Mouse (Mus musculus): ENCODE measurements around the gene Jmjd1c. TPM values are rescaled to one million over a fixed set of nuclear protein-coding genes. Genes with fewer than 3 reads are reported as not detected.
A peak's percentile ranks its signal among the peaks of the same experiment; 100 is the strongest.

Gene Jmjd1c
- polyA plus RNA-seq, 1 experiment = 6.2 TPM

- Histone ChIP-seq H3ac (ENCODE audit: control insufficient read depth, insufficient read length, low read depth) (no peak overlapping the region), H3K79me2 (ENCODE audit: control insufficient read depth, insufficient read depth) (peaks cover 100% of the 10 kb centered on the region), H3K4me3 (ENCODE audit: insufficient read depth, poor library complexity, severe bottlenecking) (no peak overlapping the region), H3K27me3 (ENCODE audit: control insufficient read depth, insufficient read depth, insufficient read length) (no peaks in the 10 kb centered on the region), H3K36me3 (ENCODE audit: control insufficient read depth, insufficient read depth) (no peaks in the 10 kb centered on the region), H3K79me3 (ENCODE audit: low read depth) (peaks cover 72% of the 10 kb centered on the region)
- TF ChIP-seq MAX (IDR thresholded peaks at IDR 0.05) = no peak
- TF ChIP-seq CEBPB (IDR thresholded peaks at IDR 0.05; ENCODE audit: low read depth) = no peak
- no peak for TF ChIP-seq USF1 (IDR thresholded peaks at IDR 0.05; ENCODE audit: low read depth)
- TF ChIP-seq CTCF (IDR thresholded peaks at IDR 0.05; ENCODE audit: control insufficient read depth, insufficient read depth, insufficient read length) = no peak
- TF ChIP-seq MYOD1 (IDR thresholded peaks at IDR 0.05; ENCODE audit: control insufficient read depth, insufficient read length, low read depth) = no peak
- no peak for TF ChIP-seq FOSL1 (IDR thresholded peaks at IDR 0.05; ENCODE audit: insufficient read depth, low read length, poor library complexity, severe bottlenecking)
- no peak for TF ChIP-seq MYOG (IDR thresholded peaks at IDR 0.05; ENCODE audit: control insufficient read depth, extremely low read depth, insufficient read length)
Observed at GRCm38 (mm10) chr10:67120180-67120579, 24.3 kb downstream of the Jmjd1c start.

GRCm38 (mm10) chr10:67120640-67121039, 24.7 kb downstream of the Jmjd1c start:
- TF ChIP-seq MYOD1 (IDR thresholded peaks at IDR 0.05; ENCODE audit: control insufficient read depth, insufficient read length, low read depth) = no peak
- no peak for TF ChIP-seq MAX (IDR thresholded peaks at IDR 0.05)
- TF ChIP-seq USF1 (IDR thresholded peaks at IDR 0.05; ENCODE audit: low read depth) = no peak
- TF ChIP-seq FOSL1 (IDR thresholded peaks at IDR 0.05; ENCODE audit: insufficient read depth, low read length, poor library complexity, severe bottlenecking) = no peak
- TF ChIP-seq CEBPB (IDR thresholded peaks at IDR 0.05; ENCODE audit: low read depth) = no peak
- Histone ChIP-seq H3K4me3 (ENCODE audit: insufficient read depth, poor library complexity, severe bottlenecking) (no peak overlapping the region), H3K27me3 (ENCODE audit: control insufficient read depth, insufficient read depth, insufficient read length) (no peaks in the 10 kb centered on the region), H3K36me3 (ENCODE audit: control insufficient read depth, insufficient read depth) (no peaks in the 10 kb centered on the region), H3K79me2 (ENCODE audit: control insufficient read depth, insufficient read depth) (peaks cover 100% of the 10 kb centered on the region), H3K79me3 (ENCODE audit: low read depth) (peaks cover 71% of the 10 kb centered on the region), H3ac (ENCODE audit: control insufficient read depth, insufficient read length, low read depth) (no peak overlapping the region)

- no peak overlapping the region for H3K4me3 ChIP-seq (ENCODE audit: insufficient read depth, poor library complexity, severe bottlenecking)
- no peaks in the 10 kb centered on the region for H3K27me3 ChIP-seq (ENCODE audit: control insufficient read depth, insufficient read depth, insufficient read length)
- TF ChIP-seq USF1 (IDR thresholded peaks at IDR 0.05; ENCODE audit: low read depth) (no peak), CTCF (IDR thresholded peaks at IDR 0.05; ENCODE audit: control insufficient read depth, insufficient read depth, insufficient read length) (no peak), FOSL1 (IDR thresholded peaks at IDR 0.05; ENCODE audit: insufficient read depth, low read length, poor library complexity, severe bottlenecking) (no peak), MYOG (IDR thresholded peaks at IDR 0.05; ENCODE audit: control insufficient read depth, extremely low read depth, insufficient read length) (no peak), MYOD1 (IDR thresholded peaks at IDR 0.05; ENCODE audit: control insufficient read depth, insufficient read length, low read depth) (no peak), MAX (IDR thresholded peaks at IDR 0.05) (no peak), CEBPB (IDR thresholded peaks at IDR 0.05; ENCODE audit: low read depth) (no peak)
- no peak overlapping the region for H3ac ChIP-seq (ENCODE audit: control insufficient read depth, insufficient read length, low read depth)
- no peaks in the 10 kb centered on the region for H3K36me3 ChIP-seq (ENCODE audit: control insufficient read depth, insufficient read depth)
- H3K79me3 ChIP-seq (ENCODE audit: low read depth) = peaks cover 57% of the 10 kb centered on the region
- H3K79me2 ChIP-seq (ENCODE audit: control insufficient read depth, insufficient read depth) = peaks cover 100% of the 10 kb centered on the region
Observed at GRCm38 (mm10) chr10:67123756-67124155, 27.8 kb downstream of the Jmjd1c start.

- no peak overlapping the region for H3ac ChIP-seq (ENCODE audit: control insufficient read depth, insufficient read length, low read depth)
- H3K79me3 ChIP-seq (ENCODE audit: low read depth) = peaks cover 57% of the 10 kb centered on the region
- H3K4me3 ChIP-seq (ENCODE audit: insufficient read depth, poor library complexity, severe bottlenecking) = no peak overlapping the region
- no peaks in the 10 kb centered on the region for H3K27me3 ChIP-seq (ENCODE audit: control insufficient read depth, insufficient read depth, insufficient read length)
- H3K36me3 ChIP-seq (ENCODE audit: control insufficient read depth, insufficient read depth) = no peaks in the 10 kb centered on the region
- TF ChIP-seq USF1 (IDR thresholded peaks at IDR 0.05; ENCODE audit: low read depth) = no peak
- TF ChIP-seq MYOD1 (IDR thresholded peaks at IDR 0.05; ENCODE audit: control insufficient read depth, insufficient read length, low read depth) = no peak
- no peak for TF ChIP-seq CEBPB (IDR thresholded peaks at IDR 0.05; ENCODE audit: low read depth)
- TF ChIP-seq CTCF (IDR thresholded peaks at IDR 0.05; ENCODE audit: control insufficient read depth, insufficient read depth, insufficient read length) = no peak
- no peak for TF ChIP-seq MAX (IDR thresholded peaks at IDR 0.05)
- TF ChIP-seq MYOG (IDR thresholded peaks at IDR 0.05; ENCODE audit: control insufficient read depth, extremely low read depth, insufficient read length) = no peak
- no peak for TF ChIP-seq FOSL1 (IDR thresholded peaks at IDR 0.05; ENCODE audit: insufficient read depth, low read length, poor library complexity, severe bottlenecking)
- peaks cover 100% of the 10 kb centered on the region for H3K79me2 ChIP-seq (ENCODE audit: control insufficient read depth, insufficient read depth)
Observed at GRCm38 (mm10) chr10:67124156-67124555, 28.2 kb downstream of the Jmjd1c start.

- no peaks in the 10 kb centered on the region for H3K36me3 ChIP-seq (ENCODE audit: control insufficient read depth, insufficient read depth)
- H3K79me2 ChIP-seq (ENCODE audit: control insufficient read depth, insufficient read depth) = peaks cover 99% of the 10 kb centered on the region
- H3K27me3 ChIP-seq (ENCODE audit: control insufficient read depth, insufficient read depth, insufficient read length) = no peaks in the 10 kb centered on the region
- no peak for TF ChIP-seq USF1 (IDR thresholded peaks at IDR 0.05; ENCODE audit: low read depth)
- no peak for TF ChIP-seq MYOD1 (IDR thresholded peaks at IDR 0.05; ENCODE audit: control insufficient read depth, insufficient read length, low read depth)
- no peak for TF ChIP-seq MAX (IDR thresholded peaks at IDR 0.05)
- TF ChIP-seq FOSL1 (IDR thresholded peaks at IDR 0.05; ENCODE audit: insufficient read depth, low read length, poor library complexity, severe bottlenecking) = no peak
- no peak for TF ChIP-seq CTCF (IDR thresholded peaks at IDR 0.05; ENCODE audit: control insufficient read depth, insufficient read depth, insufficient read length)
- no peak for TF ChIP-seq CEBPB (IDR thresholded peaks at IDR 0.05; ENCODE audit: low read depth)
- TF ChIP-seq MYOG (IDR thresholded peaks at IDR 0.05; ENCODE audit: control insufficient read depth, extremely low read depth, insufficient read length) = no peak
- H3ac ChIP-seq (ENCODE audit: control insufficient read depth, insufficient read length, low read depth) = peak overlapping the region; percentile 67
- peaks cover 58% of the 10 kb centered on the region for H3K79me3 ChIP-seq (ENCODE audit: low read depth)
- peak overlapping the region; percentile 31 for H3K4me3 ChIP-seq (ENCODE audit: insufficient read depth, poor library complexity, severe bottlenecking)
Observed at GRCm38 (mm10) chr10:67126061-67126858, 30.3 kb downstream of the Jmjd1c start.
